Mouse (Mus musculus) G1E (cell line): ENCODE results near the gene Entpd7. TPM values are rescaled to one million over a fixed set of nuclear protein-coding genes. Genes with fewer than 3 reads are reported as not detected.

Source experiments
- ATAC-seq: 2 replicates; pipeline ENCODE4 v1.8.0; 2016; ENCODE audit warnings: mild to moderate bottlenecking; ENCODE audit not compliant: insufficient number of reproducible peaks, poor library complexity, low FRiP score, severe bottlenecking; ENCODE audit errors: extremely low read depth
- DNase-seq: peaks from one replicate; pipeline ENCODE4 v3.0.0; 2012; ENCODE audit warnings: low spot score
- H3K27me3 ChIP-seq: 2 replicates; pipeline ENCODE4 v1.6.1; 2012; ENCODE audit warnings: mild to moderate bottlenecking, low read length, inconsistent platforms; ENCODE audit not compliant: insufficient read depth
- H3K36me3 ChIP-seq: replicated peaks from 2 replicates; pipeline ENCODE3; 2012; ENCODE audit warnings: mild to moderate bottlenecking, inconsistent platforms
- H3K4me1 ChIP-seq: 2 replicates; pipeline ENCODE4 v1.6.1; 2012; ENCODE audit warnings: low read depth, low read length, inconsistent platforms, mixed read lengths; ENCODE audit not compliant: insufficient read depth
- H3K4me3 ChIP-seq: 2 replicates; pipeline ENCODE4 v1.5.1; 2012; ENCODE audit warnings: low read depth, mild to moderate bottlenecking, inconsistent platforms, low read length, moderate library complexity, mixed read lengths
- H3K9me3 ChIP-seq: replicated peaks from 2 replicates; pipeline ENCODE4 v1.6.1; 2012; ENCODE audit warnings: inconsistent platforms
- CTCF ChIP-seq: IDR thresholded peaks from 2 replicates; pipeline ENCODE4 v1.5.1; 2012; ENCODE audit warnings: low read depth, low read length, inconsistent platforms, mixed read lengths
- GATA1 ChIP-seq: IDR thresholded peaks from 2 replicates; pipeline ENCODE4 v1.6.1; 2012; ENCODE audit warnings: borderline replicate concordance, low read length, inconsistent platforms, mixed read lengths
- GATA2 ChIP-seq: IDR thresholded peaks from 2 replicates; pipeline ENCODE4 v1.6.1; 2012; ENCODE audit warnings: low read depth, low read length, inconsistent platforms, borderline replicate concordance
- POLR2AphosphoS5 ChIP-seq: IDR thresholded peaks from 2 replicates; pipeline ENCODE4 v1.6.1; 2012; ENCODE audit warnings: low read depth, low read length, inconsistent platforms; ENCODE audit not compliant: insufficient replicate concordance
- TAL1 ChIP-seq: conservative IDR thresholded peaks from 2 replicates; pipeline ENCODE4 v1.6.1; 2012; ENCODE audit warnings: low read depth, low read length, inconsistent platforms, mixed read lengths
- polyA plus RNA-seq: library from polyadenylated mRNA; stranded (reverse); fragments of >175 nt; gene quantifications from 2 replicates; pipeline ENCODE4 v1.2.3, GENCODE M21; 2012
- total RNA-seq, 2 experiments: library from RNA; stranded (forward) in 1 of 2; stranded (reverse) in 1 of 2; fragments of 200-1000 nt in 1 of 2; fragments of >200 nt in 1 of 2; fragmentation: Nextera tagmentation in 1 of 2; gene quantifications; 2 replicates each; pipeline ENCODE4 v1.2.3; 2014 to 2017

Gene Entpd7
- total and polyA plus RNA-seq, 3 experiments = 2.2 to 21.1 (median 6.6) TPM

- no peak for ATAC-seq
- DNase-seq = no peak
- Histone ChIP-seq H3K36me3 (peaks cover 16% of the 10 kb centered on the region), H3K4me1 (peaks cover 14% of the 10 kb centered on the region), H3K9me3 (no peaks in the 10 kb centered on the region), H3K27me3 (no peaks in the 10 kb centered on the region), H3K4me3 (no peak overlapping the region)
- TF ChIP-seq CTCF (no peak), POLR2AphosphoS5 (no peak), TAL1 (no peak), GATA2 (no peak), GATA1 (no peak)
These were observed 81.1 kb downstream of the Entpd7 start for GRCm38 (mm10) chr19:43770584-43770983.

GRCm38 (mm10) chr19:43771499-43771969 lies 82.1 kb downstream of the Entpd7 start:
- peaks cover 14% of the 10 kb centered on the region for H3K4me1 ChIP-seq
- no peaks in the 10 kb centered on the region for H3K9me3 ChIP-seq
- no peak for TF ChIP-seq CTCF
- TF ChIP-seq GATA2 = no peak
- TF ChIP-seq TAL1 = no peak
- TF ChIP-seq POLR2AphosphoS5 = no peak
- no peak for TF ChIP-seq GATA1
- H3K36me3 ChIP-seq = peaks cover 12% of the 10 kb centered on the region
- no peak overlapping the region for H3K4me3 ChIP-seq
- ATAC-seq (peak; percentile 60), DNase-seq (peak; percentile 31)
- H3K27me3 ChIP-seq = no peaks in the 10 kb centered on the region

- Histone ChIP-seq H3K4me3 (no peak overlapping the region), H3K9me3 (no peaks in the 10 kb centered on the region), H3K27me3 (no peaks in the 10 kb centered on the region), H3K4me1 (peaks cover 14% of the 10 kb centered on the region), H3K36me3 (peaks cover 12% of the 10 kb centered on the region)
- TF ChIP-seq POLR2AphosphoS5 = no peak
- TF ChIP-seq GATA2 = no peak
- TF ChIP-seq CTCF = no peak
- TF ChIP-seq GATA1 = no peak
- TF ChIP-seq TAL1 = no peak
- no peak for ATAC-seq
- no peak for DNase-seq
These were observed 82.8 kb downstream of the Entpd7 start for GRCm38 (mm10) chr19:43772311-43772710.

GRCm38 (mm10) chr19:43775433-43775832 lies 86.0 kb downstream of the Entpd7 start:
- ATAC-seq (no peak), DNase-seq (no peak)
- Histone ChIP-seq H3K4me3 (no peak overlapping the region), H3K27me3 (peaks cover 4% of the 10 kb centered on the region; the same call in 1 of the 2 replicates), H3K4me1 (peaks cover 14% of the 10 kb centered on the region), H3K9me3 (no peaks in the 10 kb centered on the region), H3K36me3 (no peaks in the 10 kb centered on the region)
- TF ChIP-seq POLR2AphosphoS5 (no peak), CTCF (no peak), TAL1 (no peak), GATA1 (no peak), GATA2 (no peak)

- H3K9me3 ChIP-seq = no peaks in the 10 kb centered on the region
These were observed 87.1 kb downstream of the Entpd7 start for GRCm38 (mm10) chr19:43776561-43776960.

GRCm38 (mm10) chr19:43777308-43777707 lies 87.8 kb downstream of the Entpd7 start:
- Histone ChIP-seq H3K9me3 (no peaks in the 10 kb centered on the region), H3K4me1 (peaks cover 7% of the 10 kb centered on the region; the same call in 1 of the 2 replicates), H3K4me3 (no peak overlapping the region), H3K27me3 (peaks cover 4% of the 10 kb centered on the region; the same call in 1 of the 2 replicates), H3K36me3 (no peaks in the 10 kb centered on the region)
- ATAC-seq (no peak), DNase-seq (no peak)
- TF ChIP-seq CTCF (no peak), TAL1 (no peak), GATA2 (no peak), GATA1 (no peak), POLR2AphosphoS5 (no peak)

More at GRCm38 (mm10) chr19:43776561-43776960, 87.1 kb downstream of the Entpd7 start:
- peaks cover 4% of the 10 kb centered on the region; the same call in 1 of the 2 replicates for H3K27me3 ChIP-seq
- ATAC-seq (no peak), DNase-seq (no peak)
- peaks cover 6% of the 10 kb centered on the region; the same call in 1 of the 2 replicates for H3K4me1 ChIP-seq
- H3K4me3 ChIP-seq = no peak overlapping the region
- H3K36me3 ChIP-seq = no peaks in the 10 kb centered on the region
- TF ChIP-seq POLR2AphosphoS5 = no peak
- TF ChIP-seq GATA1 = no peak
- no peak for TF ChIP-seq TAL1
- TF ChIP-seq GATA2 = no peak
- no peak for TF ChIP-seq CTCF
